Comparison of ENCODE assay signal across 21 mouse cellular contexts in the genomic region with DNA sequence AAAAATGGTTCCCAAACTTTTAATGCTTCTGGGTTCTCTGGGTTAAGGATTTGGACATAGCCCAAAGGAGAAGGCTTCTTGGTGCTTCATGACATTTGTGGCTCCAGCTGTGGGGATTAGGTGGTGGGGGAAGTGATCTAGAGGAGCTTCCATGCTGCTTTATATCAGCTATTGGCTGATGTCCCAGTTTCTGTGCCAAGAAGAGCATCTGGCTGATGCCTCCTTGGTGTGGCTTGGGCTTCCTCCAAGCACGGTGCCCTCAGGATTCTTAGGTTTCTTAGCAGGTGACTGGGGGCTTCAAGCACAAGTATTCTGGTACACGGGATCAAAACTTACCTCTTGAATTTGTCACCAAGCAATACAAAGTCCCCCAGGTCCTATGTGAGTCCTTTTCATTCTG.
A peak's percentile ranks its signal among the peaks of the same experiment; 100 is the strongest.
DNase-seq lines count a peak whose midpoint lies in the region; ATAC-seq and TF ChIP-seq lines count a peak whose summit lies in the region.
"Had no signal": no experiment of that assay in that cellular context is flagged by ENCODE, and none has a peak within 500 bp of the region (broad histone marks: within the 10 kb centered on the region; RNA-seq: fewer than 3 reads in every experiment).

No protein-coding gene starts in this region.

- DNase-seq in cerebellum, postnatal 10 days: peak; percentile 78
- no peak for DNase-seq in cerebellum, adult 2 months
- DNase-seq in forebrain, embryonic 14.5 days (ENCODE audit: low spot score): peak; percentile 4
- DNase-seq in forebrain, postnatal 0 days: no peak
- peak; percentile 5 for DNase-seq in limb, embryonic 14.5 days (ENCODE audit: low spot score)
- DNase-seq in limb, embryonic 10.5 days (ENCODE audit: low spot score): no peak
- DNase-seq in lung, postnatal 14 days: no peak
- DNase-seq: adrenal gland, adult 8-10 months; adrenal gland, postnatal 36 days; B cell, adult 2 months; cerebellum, adult 11-12 months; gastrocnemius, postnatal 14 days; heart, adult 2 months; heart, postnatal 14 days; kidney, adult 11 months had no signal

- no peaks in the 10 kb centered on the region for H3K27me3 ChIP-seq in cerebellum, adult 2 months (ENCODE audit: control insufficient read depth, insufficient read depth, low read length)
- no peaks in the 10 kb centered on the region for H3K27me3 ChIP-seq in forebrain, embryonic 14.5 days (replicated peaks; ENCODE audit: control insufficient read depth, insufficient read depth, low read length)
- no peaks in the 10 kb centered on the region for H3K27me3 ChIP-seq in forebrain, postnatal 0 days (ENCODE audit: insufficient read depth, low read length)
- H3K27me3 ChIP-seq in limb, embryonic 14.5 days (ENCODE audit: control insufficient read depth, insufficient read depth, low read length): no peaks in the 10 kb centered on the region
- H3K27me3 ChIP-seq in limb, embryonic 10.5 days (ENCODE audit: low read depth, poor library complexity, severe bottlenecking): no peaks in the 10 kb centered on the region
- H3K27me3 ChIP-seq: heart, embryonic 15.5 days had no signal

- H3K36me3 ChIP-seq in forebrain, embryonic 14.5 days (ENCODE audit: control insufficient read depth, insufficient read depth, low read length): no peaks in the 10 kb centered on the region
- no peaks in the 10 kb centered on the region for H3K36me3 ChIP-seq in forebrain, postnatal 0 days (ENCODE audit: insufficient read depth)
- no peaks in the 10 kb centered on the region for H3K36me3 ChIP-seq in limb, embryonic 14.5 days (ENCODE audit: control insufficient read depth, insufficient read depth, low read length)
- H3K36me3 ChIP-seq in limb, embryonic 10.5 days: no peaks in the 10 kb centered on the region
- H3K36me3 ChIP-seq: G1E; heart, embryonic 15.5 days had no signal

- TF ChIP-seq POLR2A in cerebellum, adult 2 months (IDR thresholded peaks at IDR 0.05; ENCODE audit: borderline replicate concordance, insufficient read depth, low read length): no peak
- no peak for TF ChIP-seq POLR2A in limb, embryonic 14.5 days (IDR thresholded peaks at IDR 0.05; ENCODE audit: borderline replicate concordance, extremely low read depth, insufficient read depth, insufficient read length)

- no peak overlapping the region for H3K9ac ChIP-seq in forebrain, embryonic 14.5 days (ENCODE audit: low read length)
- H3K9ac ChIP-seq in forebrain, postnatal 0 days: no peak overlapping the region
- H3K9ac ChIP-seq in limb, embryonic 14.5 days (ENCODE audit: low read depth, low read length, severe bottlenecking): no peak overlapping the region
- H3K9ac ChIP-seq: heart, embryonic 15.5 days had no signal

- no peak for ATAC-seq in forebrain, embryonic 14.5 days
- ATAC-seq in forebrain, postnatal 0 days: no peak
- ATAC-seq in limb, embryonic 14.5 days (ENCODE audit: low FRiP score, low read depth): no peak
- ATAC-seq: CD4-positive, CD25-positive, alpha-beta regulatory T cell, adult 4 months; forebrain, embryonic 16.5 days; hindbrain, embryonic 16.5 days had no signal

- H3K9me3 ChIP-seq in forebrain, embryonic 14.5 days (replicated peaks; ENCODE audit: control insufficient read depth, low read length): no peaks in the 10 kb centered on the region
- H3K9me3 ChIP-seq in forebrain, postnatal 0 days (ENCODE audit: low read length): no peaks in the 10 kb centered on the region
- H3K9me3 ChIP-seq in limb, embryonic 14.5 days (ENCODE audit: control insufficient read depth, low read length): no peaks in the 10 kb centered on the region
- H3K9me3 ChIP-seq in limb, embryonic 10.5 days (replicated peaks): no peaks in the 10 kb centered on the region
- H3K9me3 ChIP-seq: heart, embryonic 15.5 days had no signal

- no peak overlapping the region for H3K4me3 ChIP-seq in cerebellum, adult 2 months (replicated peaks; ENCODE audit: insufficient read depth, low read depth, low read length)
- H3K4me3 ChIP-seq in forebrain, embryonic 14.5 days (ENCODE audit: low read depth, low read length): no peak overlapping the region
- no peak overlapping the region for H3K4me3 ChIP-seq in forebrain, postnatal 0 days (ENCODE audit: low read depth, low read length)
- no peak overlapping the region for H3K4me3 ChIP-seq in limb, embryonic 14.5 days (replicated peaks; ENCODE audit: low read length)
- H3K4me3 ChIP-seq in limb, embryonic 10.5 days: no peak overlapping the region
- H3K4me3 ChIP-seq: heart, adult 2 months; heart, embryonic 15.5 days had no signal

- H3K4me2 ChIP-seq in forebrain, embryonic 14.5 days (ENCODE audit: low read length): no peak overlapping the region
- H3K4me2 ChIP-seq in forebrain, postnatal 0 days (ENCODE audit: low read depth): no peak overlapping the region
- no peak overlapping the region for H3K4me2 ChIP-seq in limb, embryonic 14.5 days (replicated peaks; ENCODE audit: low read depth, low read length, severe bottlenecking)
- H3K4me2 ChIP-seq: heart, embryonic 11.5 days; heart, embryonic 15.5 days had no signal

- H3K4me1 ChIP-seq in cerebellum, adult 2 months (ENCODE audit: control insufficient read depth, insufficient read depth, low read length): no peaks in the 10 kb centered on the region
- no peaks in the 10 kb centered on the region for H3K4me1 ChIP-seq in forebrain, embryonic 14.5 days (ENCODE audit: control insufficient read depth, insufficient read depth, low read length)
- H3K4me1 ChIP-seq in forebrain, postnatal 0 days (ENCODE audit: insufficient read depth): no peaks in the 10 kb centered on the region
- H3K4me1 ChIP-seq in limb, embryonic 14.5 days (ENCODE audit: control insufficient read depth, insufficient read depth, low read length): no peaks in the 10 kb centered on the region
- no peaks in the 10 kb centered on the region for H3K4me1 ChIP-seq in limb, embryonic 10.5 days
- H3K4me1 ChIP-seq: heart, embryonic 15.5 days had no signal

- no peak for TF ChIP-seq CTCF in cerebellum, adult 2 months (IDR thresholded peaks at IDR 0.05; ENCODE audit: borderline replicate concordance, insufficient read depth, low read depth, low read length)
- TF ChIP-seq CTCF in forebrain, postnatal 0 days (IDR thresholded peaks at IDR 0.05; ENCODE audit: low read depth): no peak

- no peak overlapping the region for H3K27ac ChIP-seq in cerebellum, adult 2 months (ENCODE audit: insufficient read depth, low read length)
- no peak overlapping the region for H3K27ac ChIP-seq in forebrain, embryonic 14.5 days (ENCODE audit: low read depth, low read length)
- no peak overlapping the region for H3K27ac ChIP-seq in forebrain, postnatal 0 days (ENCODE audit: low read depth, low read length)
- H3K27ac ChIP-seq in limb, embryonic 14.5 days (replicated peaks; ENCODE audit: low read depth, low read length): no peak overlapping the region
- H3K27ac ChIP-seq in limb, embryonic 10.5 days: no peak overlapping the region
- H3K27ac ChIP-seq: heart, adult 2 months; heart, embryonic 15.5 days had no signal

- WGBS in cerebellum, adult 2 months: 10% methylated on average over 2 of the region's 2 CpGs
- WGBS in forebrain, embryonic 14.5 days: 77% methylated on average over 2 of the region's 2 CpGs
- WGBS in forebrain, postnatal 0 days: 70% methylated on average over 2 of the region's 2 CpGs
- 68% methylated on average over 2 of the region's 2 CpGs for WGBS in limb, embryonic 14.5 days
- 90% methylated on average over 2 of the region's 2 CpGs for WGBS in limb, embryonic 10.5 days

Comparison
In these comparisons a context has a peak if more than half of its experiments do, and no peak if none do; other contexts are left out.
1. DNase-seq: peak in cerebellum, postnatal 10 days (2 of 2), forebrain, embryonic 14.5 days (single experiment) and limb, embryonic 14.5 days (single experiment); none in cerebellum, adult 2 months (0 of 2), forebrain, postnatal 0 days (single experiment), limb, embryonic 10.5 days (single experiment) and lung, postnatal 14 days (single experiment).